Mouse (Mus musculus) gastrocnemius, adult 18-20 months (tissue): ENCODE results near the gene Otud1. TPM values are rescaled to one million over a fixed set of nuclear protein-coding genes. Genes with fewer than 3 reads are reported as not detected.

ENCODE experiments used
- DNase-seq: peaks from one replicate; pipeline ENCODE4 v3.0.0; 2021; ENCODE audit warnings: low spot score
- long read RNA-seq, 2 experiments: library from polyadenylated mRNA; stranded (forward); transcript quantifications; one replicate each; pipeline ENCODE4 v2.0.0; 2021
- total RNA-seq, 2 experiments: library from RNA; stranded (reverse); gene quantifications; 2 replicates each; pipeline ENCODE4 v1.2.3; 2021

The Otud1 gene
- 100 to 1,000 TPM in 1 of 2 experiments, 10 to 100 TPM in 1; 19.7 to 263 TPM for total RNA-seq
- long read RNA-seq, experiment 1, transcript Otud1-201 (1 exons, 2,832 nt) = major isoform, 33 of 33 reads
- long read RNA-seq, experiment 1, partial matches to known transcripts = 0 of 33 reads
- long read RNA-seq, experiment 1, other reads (novel, unspliced or antisense) = 0 of 33 reads
- long read RNA-seq, experiment 2, transcript Otud1-201 (1 exons, 2,832 nt) = major isoform, 20 of 20 reads
- long read RNA-seq, experiment 2, partial matches to known transcripts = 0 of 20 reads
- long read RNA-seq, experiment 2, other reads (novel, unspliced or antisense) = 0 of 20 reads

DNA sequence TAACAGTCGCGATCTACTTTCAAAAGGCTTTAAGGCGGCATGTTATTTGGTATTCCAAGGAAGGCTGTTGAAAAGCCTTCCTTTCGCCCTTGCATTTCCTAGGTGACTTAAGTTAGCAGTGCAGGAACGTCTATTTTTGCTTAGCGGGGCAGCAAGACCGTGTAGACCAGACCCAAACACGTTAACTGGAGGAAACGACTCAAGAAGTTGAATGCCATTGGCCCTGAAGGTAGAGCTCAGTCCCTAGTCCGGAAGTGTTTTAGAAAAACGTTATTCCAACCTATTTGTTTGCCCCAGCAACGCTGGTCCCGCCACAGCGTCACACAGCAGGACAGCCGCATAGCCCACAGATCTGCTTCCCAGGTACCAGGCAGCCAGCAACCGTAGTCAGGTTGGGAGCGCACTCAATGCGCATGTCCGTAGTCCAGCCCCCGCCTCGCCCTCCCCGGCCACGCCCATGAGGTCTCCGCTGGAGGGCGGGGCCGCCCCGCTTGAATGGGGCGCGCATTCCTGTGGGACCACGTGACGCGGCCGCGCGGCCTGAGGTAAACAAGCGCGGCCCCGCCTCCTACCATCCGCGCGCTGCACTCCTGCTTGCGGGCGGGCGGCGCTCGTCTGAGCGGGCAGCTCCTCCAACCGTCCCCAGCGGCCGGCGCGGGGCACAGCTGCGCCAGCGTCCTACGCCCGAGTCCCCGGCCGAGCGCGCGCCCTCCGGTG lies at the start of gene Otud1:
Otud1 (plus strand) TSS at position 595 of the 717 bp plus-strand sequence.
- peak; percentile 96 for DNase-seq

DNA sequence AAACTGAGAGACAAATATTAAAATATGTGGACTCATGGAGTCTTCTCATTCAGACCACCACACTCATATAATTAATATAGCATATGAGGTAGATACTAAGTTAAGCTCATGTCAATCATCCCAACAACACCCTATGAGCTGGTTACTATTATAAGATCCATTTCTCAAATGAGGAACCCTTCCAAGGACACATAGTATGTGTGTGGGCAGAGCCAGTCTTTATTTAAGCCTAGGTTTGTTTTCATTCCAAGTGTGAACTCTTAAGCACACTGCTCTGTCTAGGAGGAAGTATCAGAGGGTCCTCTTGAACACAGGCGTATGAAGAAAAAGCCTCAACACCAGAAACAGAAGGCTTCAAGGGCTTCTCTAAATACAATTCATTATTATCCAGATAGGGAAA lies 49.7 kb upstream of the Otud1 start:
- peak; percentile 49 for DNase-seq

DNA sequence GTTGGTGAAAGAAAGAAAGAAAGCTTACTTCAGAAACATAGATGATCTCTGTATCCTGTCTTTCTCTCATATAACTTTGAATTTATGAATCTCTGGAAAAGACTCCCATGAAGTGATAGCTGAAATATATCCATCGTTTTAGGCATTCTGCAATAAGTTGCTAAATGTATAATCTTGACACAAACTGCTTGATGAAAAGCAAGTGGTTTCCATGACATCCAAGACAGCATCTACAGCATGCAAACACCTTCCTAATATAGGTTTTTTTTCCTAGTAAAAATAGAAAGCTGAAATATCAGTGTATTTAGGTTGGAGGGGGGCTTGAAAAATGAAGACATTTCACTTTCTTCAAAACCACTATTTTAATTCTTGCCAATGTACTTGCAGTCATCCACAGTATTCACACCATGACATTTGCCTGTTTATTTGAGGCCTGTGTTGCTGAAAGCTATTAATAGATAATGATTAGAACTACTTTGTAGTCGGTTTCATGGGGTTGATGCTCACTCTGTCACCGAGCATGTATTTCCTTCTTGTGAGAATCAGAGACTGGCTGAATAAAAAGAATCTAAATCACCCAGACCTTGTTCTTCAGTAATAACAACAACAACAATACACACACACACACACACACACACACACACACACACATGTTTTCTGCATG lies 49.0 kb upstream of the Otud1 start:
- DNase-seq = no peak

DNA sequence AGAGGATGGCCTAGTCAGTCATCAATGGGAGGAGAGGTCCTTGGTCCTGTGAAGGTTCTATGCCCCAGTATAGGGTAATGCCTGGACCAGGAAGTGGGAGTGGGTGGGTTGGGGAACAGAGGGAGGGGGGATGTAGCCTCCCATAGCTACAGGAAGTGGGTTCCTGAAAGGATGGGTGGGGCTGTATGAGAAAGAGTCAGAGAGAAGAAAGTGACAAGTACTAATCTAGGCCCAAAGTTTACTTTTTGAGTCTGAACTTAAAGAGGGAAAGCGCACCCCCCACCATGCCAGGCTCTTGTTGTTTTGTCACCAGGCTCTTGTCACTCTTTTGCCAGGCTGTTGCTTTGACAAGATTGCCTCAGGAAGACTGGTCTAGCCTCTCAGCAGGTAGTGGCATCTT lies 35.5 kb upstream of the Otud1 start:
- no peak for DNase-seq

DNA sequence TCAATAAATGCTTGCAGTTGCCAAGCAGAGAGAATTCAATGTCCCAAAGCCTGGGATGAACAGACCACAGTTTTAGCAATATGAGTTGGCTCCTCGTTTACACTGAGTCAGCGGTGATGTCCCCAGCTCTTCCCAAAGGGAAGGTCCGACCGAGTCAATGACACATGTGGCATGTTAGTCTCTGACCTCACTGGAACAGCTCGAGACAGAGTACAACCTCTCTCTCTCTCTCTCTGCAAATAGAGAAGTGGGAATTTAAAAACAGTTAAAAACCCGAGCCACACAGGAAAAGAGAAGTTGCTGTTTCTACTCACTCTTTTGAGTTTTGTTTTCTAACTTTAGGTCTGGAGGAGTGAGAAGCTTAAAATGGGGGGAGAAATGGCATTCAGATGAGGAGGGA lies 30.5 kb upstream of the Otud1 start:
- DNase-seq = peak; percentile 2

GRCm38 (mm10) chr2:19627920-19628608 lies 29.5 kb upstream of the Otud1 start:
- no peak for DNase-seq

DNA sequence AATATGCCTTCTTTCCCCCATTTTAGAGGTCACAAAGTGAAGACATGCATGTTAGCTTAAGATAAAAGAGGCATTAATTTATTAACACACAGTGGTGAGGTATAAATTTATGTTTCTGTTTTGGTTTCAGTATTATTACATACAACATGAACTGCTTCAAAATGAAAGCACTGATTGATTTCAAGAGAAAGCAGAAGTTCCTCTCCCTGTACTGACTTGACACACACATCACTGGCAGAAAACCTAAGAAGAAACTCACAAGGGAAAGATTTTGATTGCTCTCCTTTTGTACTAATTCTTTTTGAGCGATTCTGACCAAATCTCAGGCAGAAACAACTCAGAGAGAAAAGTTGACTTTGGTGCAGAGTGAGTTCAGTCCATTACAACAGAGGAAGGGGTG lies 27.0 kb upstream of the Otud1 start:
- no peak for DNase-seq

GRCm38 (mm10) chr2:19633406-19633920 lies 24.1 kb upstream of the Otud1 start:
- DNase-seq = no peak

DNA sequence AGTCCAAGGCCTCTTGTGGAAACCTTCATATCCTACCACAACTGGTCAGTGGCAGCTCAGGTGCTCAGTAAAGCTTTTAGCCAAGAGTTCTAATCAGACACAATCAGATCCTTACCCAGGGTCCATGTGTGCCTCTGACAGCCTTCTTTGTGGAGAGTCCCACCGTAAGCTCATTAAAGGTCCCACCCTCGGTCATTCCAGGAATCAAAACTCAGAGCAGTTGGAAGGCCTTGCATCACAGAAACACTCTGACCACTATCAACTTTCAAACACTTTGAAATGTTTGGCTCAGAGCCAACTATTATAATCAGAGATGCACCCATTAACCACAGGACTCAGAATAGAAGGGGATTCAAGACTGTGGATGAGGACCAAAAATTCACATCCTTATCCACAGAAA lies 12.4 kb upstream of the Otud1 start:
- no peak for DNase-seq

- DNase-seq = no peak
Observed at GRCm38 (mm10) chr2:19646144-19646543, 11.4 kb upstream of the Otud1 start.

DNA sequence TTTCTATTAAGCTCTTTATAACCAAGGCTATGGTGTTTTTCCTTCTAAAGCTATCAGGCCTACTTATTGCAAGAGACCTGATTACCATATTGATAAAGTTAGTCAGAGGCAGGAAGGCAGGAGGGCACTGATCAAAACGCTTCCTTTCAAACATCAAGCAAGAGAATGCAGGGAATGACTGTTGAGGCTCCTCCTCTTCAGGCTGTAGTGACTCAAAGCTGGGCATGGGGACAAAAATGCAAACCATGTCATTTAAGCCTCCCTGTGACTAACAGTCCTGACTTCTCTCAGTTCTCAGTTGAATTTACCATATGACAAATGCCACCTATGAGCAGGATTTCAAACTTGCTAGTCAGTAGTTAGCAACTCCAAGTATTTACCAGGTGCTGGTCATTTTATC lies 10.6 kb upstream of the Otud1 start:
- peak; percentile 37 for DNase-seq

DNA sequence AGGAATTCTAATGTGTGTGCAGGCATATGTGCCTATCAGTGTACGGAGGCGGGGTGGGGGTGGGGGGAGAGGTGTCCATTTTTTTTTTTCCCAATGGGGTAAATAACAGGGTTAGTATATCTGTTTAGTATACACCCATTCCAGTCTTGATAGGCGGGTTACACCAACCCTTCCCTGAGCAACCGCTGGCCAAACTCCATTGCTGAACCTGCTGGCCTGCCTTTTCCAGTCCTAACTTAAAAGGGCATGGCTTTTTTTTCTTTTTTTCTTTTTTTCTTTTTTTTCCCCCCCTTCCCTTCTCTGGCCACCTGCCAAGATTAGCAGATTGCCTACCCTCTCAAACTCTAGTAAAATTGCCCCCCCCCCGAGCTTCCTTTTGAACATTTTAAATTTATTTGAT lies 1.1 kb upstream of the Otud1 start:
- no peak for DNase-seq

DNA sequence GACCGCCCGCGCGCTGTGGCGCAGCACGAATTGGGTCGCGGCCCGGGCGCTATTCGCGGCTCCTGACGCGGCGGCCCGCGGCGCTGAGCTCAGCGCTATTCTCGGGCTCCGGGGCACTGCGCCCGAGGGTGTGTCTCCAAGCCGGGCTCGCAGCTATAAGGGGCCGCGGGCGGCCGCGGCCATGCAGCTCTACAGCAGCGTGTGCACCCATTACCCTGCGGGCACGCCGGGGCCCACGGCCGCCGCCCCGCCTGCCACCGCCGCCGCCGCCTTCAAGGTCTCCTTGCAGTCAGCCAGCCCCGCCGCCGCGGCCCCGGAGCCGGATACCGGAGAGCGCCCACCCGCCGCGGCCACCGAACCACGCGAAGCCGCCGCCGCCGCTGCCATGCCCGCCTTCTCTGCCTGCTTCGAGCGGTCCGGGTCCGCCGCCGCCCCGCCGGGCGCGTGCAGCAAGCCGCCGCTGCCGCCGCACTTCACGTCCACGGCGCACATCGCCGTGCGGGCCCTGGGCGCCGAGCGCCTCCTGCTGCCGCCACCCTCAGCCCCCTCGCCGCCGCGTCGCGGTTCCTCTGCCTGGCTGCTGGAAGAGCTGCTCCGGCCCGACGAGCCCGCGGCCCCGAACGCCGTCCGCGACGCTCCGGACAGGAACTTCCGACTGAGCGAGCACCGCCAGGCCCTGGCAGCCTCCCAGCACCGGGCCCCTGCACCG lies 483 bp downstream of the Otud1 start:
- peak; percentile 47 for DNase-seq

DNA sequence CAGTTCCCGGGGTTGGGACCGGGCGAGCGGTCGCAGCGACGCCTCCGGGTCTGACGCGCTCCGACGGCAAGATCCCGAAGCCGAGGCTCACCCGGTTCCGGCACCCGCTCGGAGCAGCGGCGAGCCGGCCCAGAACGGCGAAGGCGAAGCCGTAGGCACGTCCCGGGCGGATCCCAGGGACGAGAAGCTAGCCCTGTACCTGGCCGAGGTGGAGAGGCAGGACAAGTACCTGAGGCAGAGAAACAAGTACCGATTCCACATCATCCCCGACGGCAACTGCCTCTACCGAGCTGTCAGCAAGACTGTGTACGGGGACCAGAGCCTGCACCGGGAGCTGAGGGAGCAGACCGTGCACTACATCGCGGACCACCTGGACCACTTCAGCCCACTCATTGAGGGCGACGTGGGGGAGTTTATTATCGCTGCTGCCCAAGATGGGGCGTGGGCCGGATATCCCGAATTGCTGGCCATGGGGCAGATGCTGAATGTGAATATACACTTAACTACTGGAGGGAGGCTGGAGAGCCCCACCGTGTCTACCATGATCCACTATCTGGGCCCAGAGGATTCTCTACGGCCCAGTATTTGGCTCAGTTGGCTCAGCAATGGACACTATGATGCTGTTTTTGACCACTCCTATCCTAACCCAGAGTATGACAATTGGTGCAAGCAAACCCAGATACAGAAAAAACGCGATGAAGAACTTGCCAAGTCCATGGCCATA lies 1.3 kb downstream of the Otud1 start:
- peak; percentile 32 for DNase-seq

DNA sequence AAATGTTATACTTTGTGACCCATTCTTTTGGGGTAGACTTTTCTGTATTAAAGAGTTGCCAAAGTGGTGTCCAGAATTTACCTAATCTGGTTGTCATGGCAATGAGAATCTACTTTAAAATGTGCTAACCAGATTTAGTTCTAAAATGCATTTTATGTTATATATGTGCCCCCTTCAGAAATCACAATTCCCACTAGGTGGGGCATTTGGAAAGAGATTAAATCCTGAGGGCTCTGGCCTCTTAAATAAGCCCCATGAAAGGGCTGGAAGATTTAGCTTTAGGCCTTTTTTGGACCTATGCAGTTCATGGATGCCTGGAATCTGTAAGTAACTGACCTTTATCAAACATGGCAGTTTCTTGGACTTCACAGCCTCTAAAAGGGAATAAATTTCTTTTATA lies 3.3 kb downstream of the Otud1 start:
- DNase-seq = no peak

- no peak for DNase-seq
Observed at GRCm38 (mm10) chr2:19663146-19663848, 5.7 kb downstream of the Otud1 start.

GRCm38 (mm10) chr2:19664147-19664546 lies 6.6 kb downstream of the Otud1 start:
- no peak for DNase-seq

- DNase-seq = no peak
Observed at GRCm38 (mm10) chr2:19664555-19665475, 7.3 kb downstream of the Otud1 start.

GRCm38 (mm10) chr2:19665841-19666240 lies 8.3 kb downstream of the Otud1 start:
- DNase-seq = peak; percentile 30
